Mouse (Mus musculus) T-helper 17 cell (primary cell): ENCODE results near the gene Pold3.

Source experiments
- in situ Hi-C, 2 experiments: fragments of 300-600 bp; cut with MboI, MseI; formaldehyde crosslinking; loops; 1 replicate in 1 of 2; 2 replicates in 1 of 2; pipeline ENCODE4 v1.15.1; 2025; ENCODE audit warnings: high pct_unique_total_duplicates in 2 of 2

The Pold3 gene

GRCm38 (mm10) chr7:100113821-100114220 is 7.5 kb downstream of the Pold3 start:
- in situ Hi-C loops = no loop called here

GRCm38 (mm10) chr7:100111506-100111905 is 9.9 kb downstream of the Pold3 start:
- in situ Hi-C loops = no loop called here

GRCm38 (mm10) chr7:100108341-100108740 is 13.0 kb downstream of the Pold3 start:
- in situ Hi-C loops = no loop called here

GRCm38 (mm10) chr7:100104677-100105076 is 16.7 kb downstream of the Pold3 start:
- in situ Hi-C loops = no loop called here

- in situ Hi-C loops = no loop called here
These were observed 21.3 kb downstream of the Pold3 start for GRCm38 (mm10) chr7:100100031-100100595.

GRCm38 (mm10) chr7:100086891-100087290 is 34.5 kb downstream of the Pold3 start:
- in situ Hi-C loops = no loop called here

GRCm38 (mm10) chr7:100086159-100086755 is 35.1 kb downstream of the Pold3 start:
- in situ Hi-C loops = no loop called here

- in situ Hi-C loops = no loop called here
These were observed 37.6 kb downstream of the Pold3 start for GRCm38 (mm10) chr7:100083812-100084211.

- in situ Hi-C loops = no loop called here
These were observed 38.5 kb downstream of the Pold3 start for GRCm38 (mm10) chr7:100082836-100083235.

- in situ Hi-C loops = no loop called here
These were observed 41.1 kb downstream of the Pold3 start for GRCm38 (mm10) chr7:100080087-100080781.

GRCm38 (mm10) chr7:100077071-100077470 is 44.3 kb downstream of the Pold3 start:
- in situ Hi-C loops = no loop called here

- in situ Hi-C loops = no loop called here
These were observed 45.1 kb downstream of the Pold3 start for GRCm38 (mm10) chr7:100076296-100076695.

GRCm38 (mm10) chr7:100073959-100074358 is 47.4 kb downstream of the Pold3 start:
- in situ Hi-C loops = no loop called here

- in situ Hi-C loops = loop anchor here in 1 of 2 experiments (10.0 kb wide), 1 partner anchor 828 kb away; no protein-coding TSS in a partner anchor
These were observed 68.4 kb downstream of the Pold3 start for GRCm38 (mm10) chr7:100052991-100053390.

GRCm38 (mm10) chr7:100051904-100052303 is 69.5 kb downstream of the Pold3 start:
- in situ Hi-C loops = loop anchor here in 1 of 2 experiments (10.0 kb wide), 1 partner anchor 827 kb away; no protein-coding TSS in a partner anchor

- in situ Hi-C loops = no loop called here
These were observed 74.9 kb downstream of the Pold3 start for GRCm38 (mm10) chr7:100046486-100046885.

- in situ Hi-C loops = no loop called here
These were observed 77.7 kb downstream of the Pold3 start for GRCm38 (mm10) chr7:100043605-100044031.

GRCm38 (mm10) chr7:100043096-100043495 is 78.3 kb downstream of the Pold3 start:
- in situ Hi-C loops = no loop called here

GRCm38 (mm10) chr7:100042120-100042519 is 79.2 kb downstream of the Pold3 start:
- in situ Hi-C loops = no loop called here

GRCm38 (mm10) chr7:100036495-100036894 is 84.9 kb downstream of the Pold3 start:
- in situ Hi-C loops = loop anchor here in 1 of 2 experiments (10.0 kb wide), 1 partner anchor 1778 kb away; the partner anchor contains the start of gene Phox2a

- in situ Hi-C loops = loop anchor here in 1 of 2 experiments (10.0 kb wide), 1 partner anchor 1779 kb away; the partner anchor contains the start of gene Phox2a
These were observed 85.3 kb downstream of the Pold3 start for GRCm38 (mm10) chr7:100036050-100036449.

GRCm38 (mm10) chr7:100034815-100035463 is 86.4 kb downstream of the Pold3 start:
- in situ Hi-C loops = loop anchor here in 1 of 2 experiments (10.0 kb wide), 1 partner anchor 1780 kb away; the partner anchor contains the start of gene Phox2a
